Mouse (Mus musculus): ENCODE data around the gene Stxbp6.

Gene Stxbp6

GRCm38 (mm10) chr12:44993391-44993790, 81.1 kb downstream of the Stxbp6 start:
- peak; percentile 56 for DNase-seq

GRCm38 (mm10) chr12:44992847-44993246, 81.7 kb downstream of the Stxbp6 start:
- DNase-seq: no peak

- DNase-seq: no peak
These were observed 84.1 kb downstream of the Stxbp6 start for GRCm38 (mm10) chr12:44990379-44990778.

- no peak for DNase-seq
These were observed 85.5 kb downstream of the Stxbp6 start for GRCm38 (mm10) chr12:44989011-44989410.

GRCm38 (mm10) chr12:44987762-44988161, 86.7 kb downstream of the Stxbp6 start:
- DNase-seq: no peak

GRCm38 (mm10) chr12:44979316-44979848, 95.1 kb downstream of the Stxbp6 start:
- no peak for DNase-seq

- DNase-seq: no peak
These were observed 99.2 kb downstream of the Stxbp6 start for GRCm38 (mm10) chr12:44975266-44975665.

GRCm38 (mm10) chr12:44971477-44971876, 103.0 kb downstream of the Stxbp6 start:
- no peak for DNase-seq

- no peak for DNase-seq
These were observed 107.1 kb downstream of the Stxbp6 start for GRCm38 (mm10) chr12:44967448-44967847.

- no peak for DNase-seq
These were observed 117.0 kb downstream of the Stxbp6 start for GRCm38 (mm10) chr12:44957474-44957873.

- DNase-seq: no peak
These were observed 121.4 kb downstream of the Stxbp6 start for GRCm38 (mm10) chr12:44953121-44953520.

- DNase-seq: peak; percentile 19
These were observed 122.4 kb downstream of the Stxbp6 start for GRCm38 (mm10) chr12:44952072-44952471.

GRCm38 (mm10) chr12:44950559-44950958, 124.0 kb downstream of the Stxbp6 start:
- no peak for DNase-seq

GRCm38 (mm10) chr12:44947823-44948222, 126.7 kb downstream of the Stxbp6 start:
- DNase-seq: no peak

GRCm38 (mm10) chr12:44940325-44940724, 134.2 kb downstream of the Stxbp6 start:
- no peak for DNase-seq

- no peak for DNase-seq
These were observed 135.4 kb downstream of the Stxbp6 start for GRCm38 (mm10) chr12:44939106-44939505.

- DNase-seq: no peak
These were observed 141.6 kb downstream of the Stxbp6 start for GRCm38 (mm10) chr12:44932954-44933353.

GRCm38 (mm10) chr12:44931716-44932115, 142.8 kb downstream of the Stxbp6 start:
- DNase-seq: no peak

- no peak for DNase-seq
These were observed 146.1 kb downstream of the Stxbp6 start for GRCm38 (mm10) chr12:44928456-44928855.

GRCm38 (mm10) chr12:44925901-44926300, 148.6 kb downstream of the Stxbp6 start:
- no peak for DNase-seq

GRCm38 (mm10) chr12:44923273-44923672, 151.2 kb downstream of the Stxbp6 start:
- DNase-seq: no peak

GRCm38 (mm10) chr12:44922241-44922640, 152.3 kb downstream of the Stxbp6 start:
- no peak for DNase-seq

- no peak for DNase-seq
These were observed 154.9 kb downstream of the Stxbp6 start for GRCm38 (mm10) chr12:44919613-44920012.

GRCm38 (mm10) chr12:44918929-44919328, 155.6 kb downstream of the Stxbp6 start:
- no peak for DNase-seq

- DNase-seq: no peak
These were observed 160.7 kb downstream of the Stxbp6 start for GRCm38 (mm10) chr12:44913854-44914253.
